12 mouse cellular contexts compared by ENCODE assay signal in the genomic region with DNA sequence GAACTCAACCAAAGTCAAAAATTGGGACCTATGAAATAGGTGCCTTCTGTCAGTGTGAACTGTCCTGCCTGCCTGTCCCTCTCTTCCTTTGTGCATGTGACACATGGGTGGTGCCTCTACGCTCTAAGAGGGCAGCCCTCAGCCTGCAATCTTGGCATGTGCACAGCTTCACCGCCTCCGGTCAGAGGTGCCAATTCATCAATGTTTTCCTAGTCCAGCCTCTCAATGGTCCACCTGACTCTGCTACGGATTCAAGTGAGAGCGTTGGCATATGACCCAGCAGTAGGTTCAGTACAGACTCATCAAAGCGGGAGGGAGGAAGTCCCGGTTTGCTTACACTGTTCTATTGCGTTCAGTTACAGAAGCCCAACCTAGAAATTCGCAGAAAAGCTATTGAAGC.
A peak's percentile ranks its signal among the peaks of the same experiment; 100 is the strongest.
DNase-seq lines count a peak whose midpoint lies in the region; ATAC-seq and TF ChIP-seq lines count a peak whose summit lies in the region.
"Had no signal": no experiment of that assay in that cellular context is flagged by ENCODE, and none has a peak within 500 bp of the region (broad histone marks: within the 10 kb centered on the region; RNA-seq: fewer than 3 reads in every experiment).

No protein-coding gene starts in this region.

- no peak for TF ChIP-seq CTCF in cerebellum, adult 2 months (IDR thresholded peaks at IDR 0.05; ENCODE audit: borderline replicate concordance, insufficient read depth, low read depth, low read length)
- no peak for TF ChIP-seq CTCF in lung, embryonic 14.5 days (IDR thresholded peaks at IDR 0.05; ENCODE audit: low read depth)

- no peaks in the 10 kb centered on the region for H3K36me3 ChIP-seq in kidney, embryonic 16.5 days (ENCODE audit: insufficient read depth, low read length)
- H3K36me3 ChIP-seq in lung, embryonic 14.5 days (ENCODE audit: insufficient read depth) = peaks cover 15% of the 10 kb centered on the region

- no peak; the same call in 1 of the 2 replicates for ATAC-seq in kidney, embryonic 16.5 days (ENCODE audit: low FRiP score, low TSS enrichment)
- no peak for ATAC-seq in lung, embryonic 14.5 days (ENCODE audit: insufficient read depth)
- ATAC-seq in inflammation-experienced regulatory T-cells, adult 6 months = no peak

- H3K9me3 ChIP-seq in kidney, embryonic 16.5 days (ENCODE audit: low read length) = no peaks in the 10 kb centered on the region
- no peaks in the 10 kb centered on the region for H3K9me3 ChIP-seq in lung, embryonic 14.5 days (ENCODE audit: low read depth, low read length)

- no peak overlapping the region for H3K4me3 ChIP-seq in cerebellum, adult 2 months (replicated peaks; ENCODE audit: insufficient read depth, low read depth, low read length)
- no peak overlapping the region for H3K4me3 ChIP-seq in kidney, embryonic 16.5 days (ENCODE audit: low read length)
- H3K4me3 ChIP-seq in lung, embryonic 14.5 days (ENCODE audit: low read depth, low read length) = no peak overlapping the region
- H3K4me3 ChIP-seq: erythroblast, embryonic 14.5 days had no signal

- intact Hi-C loops in heart, postnatal 10 days (cut with DNase I) = no loop called here

- no peak overlapping the region for H3K27ac ChIP-seq in cerebellum, adult 2 months (ENCODE audit: insufficient read depth, low read length)
- no peak overlapping the region for H3K27ac ChIP-seq in kidney, embryonic 16.5 days (ENCODE audit: low read length)
- no peak overlapping the region for H3K27ac ChIP-seq in lung, embryonic 14.5 days (ENCODE audit: low read depth)
- H3K27ac ChIP-seq: macrophage had no signal

- WGBS in cerebellum, adult 2 months = 50% methylated on average over 9 of the region's 9 CpGs
- 81% methylated on average over 9 of the region's 9 CpGs for WGBS in kidney, embryonic 16.5 days
- WGBS in lung, embryonic 14.5 days = 75% methylated on average over 9 of the region's 9 CpGs

- no peak overlapping the region for H3K9ac ChIP-seq in kidney, embryonic 16.5 days (replicated peaks; ENCODE audit: low read length)
- no peak overlapping the region for H3K9ac ChIP-seq in lung, embryonic 14.5 days

- H3K4me1 ChIP-seq in cerebellum, adult 2 months (ENCODE audit: control insufficient read depth, insufficient read depth, low read length) = no peaks in the 10 kb centered on the region
- 0 out of 2 replicates have a peak, but pooled peaks cover 3% of the 10 kb centered on the region for H3K4me1 ChIP-seq in kidney, embryonic 16.5 days (ENCODE audit: insufficient read depth, low read length)
- peaks cover 3% of the 10 kb centered on the region; the same call in 1 of the 2 replicates for H3K4me1 ChIP-seq in lung, embryonic 14.5 days (ENCODE audit: insufficient read depth)

- no peak overlapping the region for H3K4me2 ChIP-seq in kidney, embryonic 16.5 days (replicated peaks; ENCODE audit: low read depth, low read length)
- no peak overlapping the region for H3K4me2 ChIP-seq in lung, embryonic 14.5 days

- H3K27me3 ChIP-seq in cerebellum, adult 2 months (ENCODE audit: control insufficient read depth, insufficient read depth, low read length) = no peaks in the 10 kb centered on the region
- no peaks in the 10 kb centered on the region for H3K27me3 ChIP-seq in kidney, embryonic 16.5 days (ENCODE audit: insufficient read depth, low read length)
- no peaks in the 10 kb centered on the region for H3K27me3 ChIP-seq in lung, embryonic 14.5 days (ENCODE audit: insufficient read depth, low read length)

- DNase-seq in cerebellum, postnatal 14 days = peak; percentile 13 to 23
- DNase-seq in cerebellum, adult 2 months = no peak
- DNase-seq in kidney, adult 11 months = peak; percentile 89
- DNase-seq in heart, postnatal 10 days = peak; percentile 36 to 38
- DNase-seq in lung, embryonic 14.5 days = peak; percentile 12
- no peak for DNase-seq in layer of hippocampus, adult 11-12 months (ENCODE audit: low spot score)
- DNase-seq: adrenal gland, postnatal 36 days; embryo, embryonic 11 days had no signal

- TF ChIP-seq POLR2A in cerebellum, adult 2 months (IDR thresholded peaks at IDR 0.05; ENCODE audit: borderline replicate concordance, insufficient read depth, low read length) = no peak

Comparison
In these comparisons a context has a peak if more than half of its experiments do, and no peak if none do; other contexts are left out.
1. DNase-seq: peak in cerebellum, postnatal 14 days (2 of 2), kidney, adult 11 months (single experiment), heart, postnatal 10 days (2 of 2) and lung, embryonic 14.5 days (single experiment); none in cerebellum, adult 2 months (0 of 2) and layer of hippocampus, adult 11-12 months (single experiment).